Mouse (Mus musculus): ENCODE results near the gene D11Wsu47e.

DNA sequence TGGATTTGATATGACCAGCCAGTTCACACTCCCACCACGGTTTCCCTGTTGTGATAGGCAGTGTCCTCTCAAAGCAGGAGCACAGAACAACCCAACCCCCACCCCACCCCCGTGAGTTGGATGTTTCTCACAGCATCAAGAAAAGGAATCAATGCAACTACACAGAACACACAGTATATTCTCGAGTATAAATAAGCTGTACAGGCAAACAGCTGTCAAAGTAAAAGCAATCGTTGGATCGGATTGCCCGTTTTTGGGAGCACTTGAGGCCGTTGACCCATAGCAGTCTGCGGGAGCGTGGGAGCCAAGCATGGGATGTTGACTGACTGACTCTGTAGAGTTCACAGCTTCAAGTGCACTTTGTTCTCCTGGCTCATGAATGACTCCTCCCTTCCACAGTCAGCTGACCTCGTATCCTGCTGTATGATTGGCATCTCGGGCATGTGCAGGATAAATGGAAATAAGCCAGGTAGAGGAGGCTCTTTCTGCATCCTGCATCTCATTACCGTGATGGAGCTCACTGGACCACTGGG is 13.9 kb downstream of the D11Wsu47e start:
- TF ChIP-seq CTCF (IDR thresholded peaks at IDR 0.05; ENCODE audit: low read depth) (no peak), EP300 (IDR thresholded peaks at IDR 0.05; ENCODE audit: low read depth) (no peak)

Measured in liver, embryonic 14.5 days (tissue).